Mouse (Mus musculus) G1E (cell line): Measurements from ENCODE around the gene Kif1b.

ENCODE experiments used
- CTCF ChIP-seq: IDR thresholded peaks from 2 replicates; pipeline ENCODE4 v1.5.1; 2012; ENCODE audit warnings: low read depth, low read length, inconsistent platforms, mixed read lengths
- GATA1 ChIP-seq: IDR thresholded peaks from 2 replicates; pipeline ENCODE4 v1.6.1; 2012; ENCODE audit warnings: borderline replicate concordance, low read length, inconsistent platforms, mixed read lengths
- GATA2 ChIP-seq: IDR thresholded peaks from 2 replicates; pipeline ENCODE4 v1.6.1; 2012; ENCODE audit warnings: low read depth, low read length, inconsistent platforms, borderline replicate concordance
- POLR2AphosphoS5 ChIP-seq: IDR thresholded peaks from 2 replicates; pipeline ENCODE4 v1.6.1; 2012; ENCODE audit warnings: low read depth, low read length, inconsistent platforms; ENCODE audit not compliant: insufficient replicate concordance
- TAL1 ChIP-seq: conservative IDR thresholded peaks from 2 replicates; pipeline ENCODE4 v1.6.1; 2012; ENCODE audit warnings: low read depth, low read length, inconsistent platforms, mixed read lengths

DNA sequence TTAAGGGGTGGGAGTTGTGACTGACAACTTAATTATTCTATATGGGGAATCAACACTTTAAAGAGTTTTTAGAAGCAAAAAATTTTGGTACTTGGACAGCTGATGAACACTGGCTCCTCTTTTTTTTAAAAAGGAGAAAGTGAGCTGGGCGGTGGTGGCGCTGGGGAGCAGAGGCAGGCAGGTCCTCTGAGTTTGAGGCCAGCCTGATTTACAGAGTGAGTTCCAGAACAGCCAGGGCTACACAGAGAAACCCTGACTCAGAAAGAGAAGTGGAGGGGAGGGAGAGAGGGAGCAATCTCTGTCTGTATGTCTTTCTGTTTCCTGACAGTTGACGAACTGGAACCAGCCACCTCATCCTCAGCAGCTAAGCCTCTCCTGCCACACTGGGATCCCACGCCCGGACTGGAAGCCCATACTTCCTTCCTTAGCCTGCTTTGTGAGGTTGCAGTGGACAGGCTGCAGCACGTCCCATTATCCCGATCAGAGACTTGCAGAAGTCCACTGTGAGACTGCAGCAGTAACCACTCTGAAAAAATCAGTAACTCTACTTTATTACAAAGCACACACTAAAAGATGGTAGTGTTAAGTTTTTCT is 17.2 kb downstream of the Kif1b start:
- no peak for TF ChIP-seq CTCF
- no peak for TF ChIP-seq TAL1
- TF ChIP-seq GATA1: no peak
- TF ChIP-seq GATA2: no peak
- TF ChIP-seq POLR2AphosphoS5: no peak
